Comparison of ENCODE assay signal across 8 mouse cellular contexts in genomic region chr19:8803204-8803780, GRCm38 (mm10). TPM values are rescaled to one million over a fixed set of nuclear protein-coding genes. Genes with fewer than 3 reads are reported as not detected.
DNase-seq lines count a peak whose midpoint lies in the region; ATAC-seq and TF ChIP-seq lines count a peak whose summit lies in the region.

No protein-coding gene starts in this region.

- TF ChIP-seq CTCF in cerebellum, adult 2 months (IDR thresholded peaks at IDR 0.05; ENCODE audit: borderline replicate concordance, insufficient read depth, low read depth, low read length): no peak

- H3K9me3 ChIP-seq in neural tube, embryonic 11.5 days (ENCODE audit: control insufficient read depth, low read length): no peaks in the 10 kb centered on the region
- no peaks in the 10 kb centered on the region for H3K9me3 ChIP-seq in liver, embryonic 13.5 days (replicated peaks)

- no peak overlapping the region for H3K9ac ChIP-seq in neural tube, embryonic 11.5 days (ENCODE audit: low read length)
- peak overlapping the region; percentile 37; the same call in 1 of the 2 replicates for H3K9ac ChIP-seq in liver, embryonic 13.5 days

- no peaks in the 10 kb centered on the region; the same call in 1 of the 2 replicates for H3K4me1 ChIP-seq in cerebellum, adult 2 months (ENCODE audit: control insufficient read depth, insufficient read depth, low read length)
- peaks cover 8% of the 10 kb centered on the region for H3K4me1 ChIP-seq in neural tube, embryonic 11.5 days (ENCODE audit: control insufficient read depth, insufficient read depth, low read length)
- peaks cover 41% of the 10 kb centered on the region for H3K4me1 ChIP-seq in liver, embryonic 13.5 days (replicated peaks)

- H3K4me2 ChIP-seq in neural tube, embryonic 11.5 days (ENCODE audit: low read depth): no peak overlapping the region
- H3K4me2 ChIP-seq in liver, embryonic 13.5 days: peak overlapping the region; percentile 78

- H3K27me3 ChIP-seq in cerebellum, adult 2 months (ENCODE audit: control insufficient read depth, insufficient read depth, low read length): no peaks in the 10 kb centered on the region
- no peaks in the 10 kb centered on the region for H3K27me3 ChIP-seq in neural tube, embryonic 11.5 days (ENCODE audit: control insufficient read depth, insufficient read depth, low read length)
- no peaks in the 10 kb centered on the region for H3K27me3 ChIP-seq in liver, embryonic 13.5 days

- no peak for DNase-seq in cerebellum, adult 2 months
- no peak for DNase-seq in neural tube, embryonic 11.5 days (ENCODE audit: low spot score)
- no peak for DNase-seq in neural tube, embryonic 10.5 days (ENCODE audit: extremely low spot score, low spot score)
- no peak for DNase-seq in liver, embryonic 13.5 days
- no peak for DNase-seq in urinary bladder, adult 2 months (ENCODE audit: low spot score)
- no peak for DNase-seq in right cerebral cortex, adult 2 months (ENCODE audit: low spot score in 2 of 2)
- no peak for DNase-seq in lung, postnatal 36 days

- no peak for TF ChIP-seq POLR2A in cerebellum, adult 2 months (IDR thresholded peaks at IDR 0.05; ENCODE audit: borderline replicate concordance, insufficient read depth, low read length)

- H3K36me3 ChIP-seq in neural tube, embryonic 11.5 days (ENCODE audit: control insufficient read depth, insufficient read depth, low read length): peaks cover 6% of the 10 kb centered on the region
- peaks cover 24% of the 10 kb centered on the region for H3K36me3 ChIP-seq in liver, embryonic 13.5 days

- 69% methylated on average over 9 of the region's 9 CpGs for WGBS in cerebellum, adult 2 months
- WGBS in neural tube, embryonic 11.5 days: 93% methylated on average over 9 of the region's 9 CpGs
- 63% methylated on average over 9 of the region's 9 CpGs for WGBS in liver, embryonic 13.5 days (ENCODE audit: insufficient replicate concordance)

- ATAC-seq in cerebellum, adult (ENCODE audit: insufficient number of reproducible peaks, low FRiP score, low TSS enrichment): no peak
- ATAC-seq in neural tube, embryonic 11.5 days (ENCODE audit: insufficient read depth, low FRiP score, low TSS enrichment): no peak
- no peak for ATAC-seq in liver, embryonic 13.5 days (ENCODE audit: low read depth)

- H3K4me3 ChIP-seq in cerebellum, adult 2 months (replicated peaks; ENCODE audit: insufficient read depth, low read depth, low read length): no peak overlapping the region
- peak overlapping the region; percentile 42; the same call in 1 of the 2 replicates for H3K4me3 ChIP-seq in neural tube, embryonic 11.5 days (ENCODE audit: low read depth, low read length)
- H3K4me3 ChIP-seq in liver, embryonic 13.5 days (replicated peaks): peak overlapping the region; percentile 68

- H3K27ac ChIP-seq in cerebellum, adult 2 months (ENCODE audit: insufficient read depth, low read length): 0 out of 2 replicates have a peak overlapping the region, but pooled peaks have one; percentile 6
- H3K27ac ChIP-seq in neural tube, embryonic 11.5 days (ENCODE audit: low read depth, low read length): no peak overlapping the region
- peak overlapping the region; percentile 72 for H3K27ac ChIP-seq in liver, embryonic 13.5 days

RNA-seq across cellular contexts. Expression of gene Zbtb3, which starts 0.9 kb away (rescaled TPM):
- polyA plus RNA-seq in cerebellum, adult 2 months (2012; rRNA removed): 3.7 and 3.8 TPM in 2 replicates
- polyA plus RNA-seq in neural tube, embryonic 11.5 days (2014; fragmentation: Nextera tagmentation; extraction: Ambion mirVana): 6.6 and 7.2 TPM in 2 replicates
- polyA plus RNA-seq in liver, embryonic 13.5 days (2015; fragmentation: Nextera tagmentation; extraction: Ambion mirVana): 1.5 TPM in 2 replicates
- 2.1 and 2.5 TPM in 2 replicates for polyA plus RNA-seq in urinary bladder, adult 2 months (2012; rRNA removed)

RNA-seq across cellular contexts. Expression of gene Polr2g, which starts 4.9 kb away (rescaled TPM):
- polyA plus RNA-seq in cerebellum, adult 2 months (2012; rRNA removed): 155 and 157 TPM in 2 replicates
- 172 and 182 TPM in 2 replicates for polyA plus RNA-seq in neural tube, embryonic 11.5 days (2014; fragmentation: Nextera tagmentation; extraction: Ambion mirVana)
- 105 and 110 TPM in 2 replicates for polyA plus RNA-seq in liver, embryonic 13.5 days (2015; fragmentation: Nextera tagmentation; extraction: Ambion mirVana)
- 63.3 and 81.5 TPM in 2 replicates for polyA plus RNA-seq in urinary bladder, adult 2 months (2012; rRNA removed)

RNA-seq across cellular contexts. Expression of gene Ttc9c, which starts 15.8 kb away (rescaled TPM):
- polyA plus RNA-seq in cerebellum, adult 2 months (2012; rRNA removed): 34.4 and 36.0 TPM in 2 replicates
- polyA plus RNA-seq in neural tube, embryonic 11.5 days (2014; fragmentation: Nextera tagmentation; extraction: Ambion mirVana): 50.6 and 51.6 TPM in 2 replicates
- polyA plus RNA-seq in liver, embryonic 13.5 days (2015; fragmentation: Nextera tagmentation; extraction: Ambion mirVana): 25.1 and 27.4 TPM in 2 replicates
- 26.9 and 33.1 TPM in 2 replicates for polyA plus RNA-seq in urinary bladder, adult 2 months (2012; rRNA removed)

RNA-seq across cellular contexts. Expression of gene Hnrnpul2, which starts 16.5 kb away (rescaled TPM):
- 97.7 and 101 TPM in 2 replicates for polyA plus RNA-seq in cerebellum, adult 2 months (2012; rRNA removed)
- polyA plus RNA-seq in neural tube, embryonic 11.5 days (2014; fragmentation: Nextera tagmentation; extraction: Ambion mirVana): 5.7 and 6.1 TPM in 2 replicates
- polyA plus RNA-seq in liver, embryonic 13.5 days (2015; fragmentation: Nextera tagmentation; extraction: Ambion mirVana): 2.8 and 3.0 TPM in 2 replicates
- polyA plus RNA-seq in urinary bladder, adult 2 months (2012; rRNA removed): 60.7 and 73.9 TPM in 2 replicates

RNA-seq across cellular contexts. Expression of gene Taf6l, which starts 17.1 kb away (rescaled TPM):
- 14.1 and 15.6 TPM in 2 replicates for polyA plus RNA-seq in cerebellum, adult 2 months (2012; rRNA removed)
- 20.7 and 22.4 TPM in 2 replicates for polyA plus RNA-seq in neural tube, embryonic 11.5 days (2014; fragmentation: Nextera tagmentation; extraction: Ambion mirVana)
- 16.6 and 17.2 TPM in 2 replicates for polyA plus RNA-seq in liver, embryonic 13.5 days (2015; fragmentation: Nextera tagmentation; extraction: Ambion mirVana)
- 7.7 and 8.4 TPM in 2 replicates for polyA plus RNA-seq in urinary bladder, adult 2 months (2012; rRNA removed)
